Mouse (Mus musculus) megakaryocyte, embryonic 14.5 days (primary cell): ENCODE data around the gene Ascl5.

Experiments
- FLI1 ChIP-seq: IDR thresholded peaks from 2 replicates; pipeline ENCODE4 v1.6.1; 2012; ENCODE audit warnings: low read length, inconsistent platforms, mixed read lengths
- GATA1 ChIP-seq: IDR thresholded peaks from 3 replicates; pipeline ENCODE4 v1.6.1; 2012; ENCODE audit warnings: mixed read lengths, low read length, inconsistent platforms, borderline replicate concordance

DNA sequence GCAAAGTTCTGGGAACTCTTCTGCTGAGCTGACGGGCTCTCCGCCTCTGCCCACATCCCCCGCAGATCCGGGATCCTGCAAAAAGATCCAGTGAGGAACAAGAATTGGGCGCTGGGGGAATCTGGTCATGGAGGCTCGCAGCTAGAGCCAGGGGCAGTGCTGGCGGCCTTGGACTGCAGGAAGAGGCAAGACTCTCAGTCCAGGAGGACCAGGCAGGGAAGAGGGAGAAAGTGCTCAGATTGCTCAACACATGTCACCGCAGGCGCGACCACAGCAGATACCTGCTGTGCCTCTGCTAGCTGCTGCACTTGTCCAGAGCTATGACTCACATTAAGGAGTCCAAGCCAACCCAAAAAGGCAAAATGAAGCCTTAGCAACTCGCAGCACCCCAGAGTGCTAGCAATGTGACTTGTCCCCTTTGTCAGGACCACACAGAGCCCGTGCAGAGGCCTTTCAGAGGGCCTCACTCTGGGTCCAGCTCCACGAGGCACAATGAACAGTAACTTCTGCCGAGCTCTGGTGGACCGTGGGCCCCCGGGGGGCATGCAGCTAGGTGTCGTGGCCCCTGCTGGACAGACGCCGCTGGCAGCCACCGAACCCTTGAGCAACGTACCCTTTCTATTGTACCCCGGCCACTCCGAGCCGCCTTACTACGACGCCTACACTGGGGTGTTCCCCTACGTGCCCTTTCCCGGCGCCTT, at the start of gene Ascl5:
- no peak for TF ChIP-seq GATA1
- TF ChIP-seq FLI1, result no peak
